Mouse (Mus musculus) intestine, postnatal 0 days (tissue): ENCODE measurements around the gene Fubp3. TPM values are rescaled to one million over a fixed set of nuclear protein-coding genes. Genes with fewer than 3 reads are reported as not detected.

Source experiments
- ATAC-seq: fragments of 200-750 bp; cut with Nextera tagmentation; 2 replicates; pipeline ENCODE4 v1.8.0; 2017; ENCODE audit warnings: mild to moderate bottlenecking, moderate TSS enrichment, moderate library complexity
- H3K27ac ChIP-seq: fragments of 300-500 bp; sonication (generic); 2 replicates; pipeline ENCODE4 v1.5.1; 2014; ENCODE audit warnings: mild to moderate bottlenecking, low read depth, low read length, moderate library complexity
- H3K27me3 ChIP-seq: fragments of 300-500 bp; sonication (generic); replicated peaks from 2 replicates; pipeline ENCODE4 v1.6.1; 2014; ENCODE audit warnings: low read length, mixed read lengths; ENCODE audit not compliant: control insufficient read depth, insufficient read depth
- H3K36me3 ChIP-seq: fragments of 300-500 bp; sonication (generic); 2 replicates; pipeline ENCODE4 v1.6.1; 2014; ENCODE audit warnings: mild to moderate bottlenecking, moderate library complexity; ENCODE audit not compliant: control insufficient read depth, insufficient read depth
- H3K4me1 ChIP-seq: fragments of 300-500 bp; sonication (generic); replicated peaks from 2 replicates; pipeline ENCODE4 v1.6.1; 2014; ENCODE audit warnings: antibody characterized with exemption, low read length, mixed read lengths; ENCODE audit not compliant: control insufficient read depth, insufficient read depth
- H3K4me2 ChIP-seq: fragments of 300-500 bp; sonication (generic); replicated peaks from 2 replicates; pipeline ENCODE4 v1.6.1; 2014; ENCODE audit warnings: low read depth, mild to moderate bottlenecking, moderate library complexity
- H3K4me3 ChIP-seq: fragments of 300-500 bp; sonication (generic); 2 replicates; pipeline ENCODE4 v1.5.1; 2014; ENCODE audit warnings: low read depth, low read length
- H3K9ac ChIP-seq: fragments of 300-500 bp; sonication (generic); 2 replicates; pipeline ENCODE4 v1.6.1; 2014; ENCODE audit warnings: mild to moderate bottlenecking, low read depth, low read length
- H3K9me3 ChIP-seq: fragments of 300-500 bp; sonication (generic); 2 replicates; pipeline ENCODE4 v1.6.1; 2016; ENCODE audit warnings: mixed run types; ENCODE audit not compliant: control insufficient read depth
- CTCF ChIP-seq: sonication (generic); IDR thresholded peaks from 2 replicates; pipeline ENCODE4 v1.5.1; 2016; ENCODE audit warnings: low read depth, mild to moderate bottlenecking, control low read depth, antibody characterized with exemption, moderate library complexity
- WGBS: fragments of 180-500 bp; shearing (Covaris S2); extraction: QIAGEN DNeasy Blood & Tissue Kit; methylation state at CpG from one replicate; pipeline ENCODE4 v1.1.7; 2014; 5-methylcytosine and 5-hydroxymethylcytosine counted together
- polyA plus RNA-seq: library from polyadenylated mRNA; unstranded; fragments of >200 nt; fragmentation: Nextera tagmentation; extraction: Ambion mirVana; gene quantifications from 2 replicates; pipeline ENCODE4 v1.2.1, GENCODE M21; 2015

Gene Fubp3
- polyA plus RNA-seq, 1 experiment from 2014 or later: 40.8 TPM

DNA sequence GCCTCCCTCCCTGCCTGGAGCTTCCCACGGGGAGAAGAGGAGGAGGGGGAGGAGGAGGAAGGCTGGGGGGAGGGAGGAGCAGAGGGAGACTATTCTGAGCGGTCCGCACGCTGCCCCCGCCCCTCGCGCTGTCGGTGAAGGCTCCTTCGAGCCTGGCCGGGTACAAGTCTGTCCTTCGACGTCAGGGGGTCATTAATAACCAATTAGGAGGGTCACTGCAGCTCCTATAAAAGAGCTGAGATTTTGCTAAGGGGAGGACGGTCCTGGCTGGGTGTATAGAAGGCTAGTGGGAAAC is 67.0 kb downstream of the Fubp3 start:
- Histone ChIP-seq H3K9me3 (no peaks in the 10 kb centered on the region), H3K27ac (no peak overlapping the region), H3K4me3 (0 out of 2 replicates have a peak overlapping the region, but pooled peaks have one; percentile 12), H3K4me2 (no peak overlapping the region), H3K36me3 (no peaks in the 10 kb centered on the region), H3K9ac (no peak overlapping the region), H3K4me1 (no peaks in the 10 kb centered on the region), H3K27me3 (peaks cover 100% of the 10 kb centered on the region)
- no peak for TF ChIP-seq CTCF
- 2% methylated on average over 13 of the region's 13 CpGs for WGBS
- ATAC-seq: no peak

DNA sequence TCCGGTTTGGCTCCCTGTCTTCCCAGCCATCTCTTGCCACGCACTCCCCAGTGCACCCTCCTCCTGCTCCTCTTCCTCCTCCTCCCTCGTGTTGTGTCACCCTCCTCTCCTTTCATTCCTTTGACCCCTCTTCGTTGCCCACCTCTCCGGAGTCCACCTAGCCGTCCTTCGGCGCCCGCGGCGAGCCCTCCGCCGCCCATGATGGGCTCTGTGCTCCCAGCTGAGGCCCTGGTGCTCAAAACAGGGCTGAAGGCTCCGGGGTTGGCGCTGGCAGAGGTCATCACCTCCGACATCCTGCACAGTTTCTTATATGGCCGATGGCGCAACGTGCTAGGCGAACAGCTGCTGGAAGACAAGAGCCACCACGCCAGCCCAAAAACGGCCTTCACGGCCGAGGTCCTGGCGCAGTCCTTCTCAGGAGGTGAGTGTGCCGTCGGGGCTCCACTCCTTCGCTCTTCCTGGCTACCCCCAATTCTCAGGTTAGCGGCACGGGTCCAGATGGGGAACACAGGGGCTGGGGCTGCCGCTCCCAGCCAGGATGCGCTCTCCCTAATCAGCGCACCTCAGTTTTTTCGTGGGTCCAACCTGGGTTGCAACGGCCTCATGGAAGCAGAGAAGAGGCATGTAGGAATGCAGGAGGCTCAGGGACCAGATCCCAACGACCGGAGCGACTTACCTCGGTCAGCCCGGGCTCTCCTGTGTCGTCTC is 67.6 kb downstream of the Fubp3 start, which contains the start of gene Prdm12:
Gene Prdm12 (plus strand): TSS at position 137 of the 708 bp plus-strand sequence.
- no peak for TF ChIP-seq CTCF
- Histone ChIP-seq H3K9me3 (no peaks in the 10 kb centered on the region), H3K27me3 (peaks cover 99% of the 10 kb centered on the region), H3K9ac (no peak within 1 kb of the TSS), H3K4me1 (no peaks in the 10 kb centered on the region), H3K36me3 (no peaks in the 10 kb centered on the region), H3K4me3 (peak within 1 kb of the TSS; percentile 12; the same call in 1 of the 2 replicates), H3K4me2 (no peak within 1 kb of the TSS), H3K27ac (no peak within 1 kb of the TSS)
- ATAC-seq: no peak
- 2% methylated on average over 41 of the region's 41 CpGs for WGBS

DNA sequence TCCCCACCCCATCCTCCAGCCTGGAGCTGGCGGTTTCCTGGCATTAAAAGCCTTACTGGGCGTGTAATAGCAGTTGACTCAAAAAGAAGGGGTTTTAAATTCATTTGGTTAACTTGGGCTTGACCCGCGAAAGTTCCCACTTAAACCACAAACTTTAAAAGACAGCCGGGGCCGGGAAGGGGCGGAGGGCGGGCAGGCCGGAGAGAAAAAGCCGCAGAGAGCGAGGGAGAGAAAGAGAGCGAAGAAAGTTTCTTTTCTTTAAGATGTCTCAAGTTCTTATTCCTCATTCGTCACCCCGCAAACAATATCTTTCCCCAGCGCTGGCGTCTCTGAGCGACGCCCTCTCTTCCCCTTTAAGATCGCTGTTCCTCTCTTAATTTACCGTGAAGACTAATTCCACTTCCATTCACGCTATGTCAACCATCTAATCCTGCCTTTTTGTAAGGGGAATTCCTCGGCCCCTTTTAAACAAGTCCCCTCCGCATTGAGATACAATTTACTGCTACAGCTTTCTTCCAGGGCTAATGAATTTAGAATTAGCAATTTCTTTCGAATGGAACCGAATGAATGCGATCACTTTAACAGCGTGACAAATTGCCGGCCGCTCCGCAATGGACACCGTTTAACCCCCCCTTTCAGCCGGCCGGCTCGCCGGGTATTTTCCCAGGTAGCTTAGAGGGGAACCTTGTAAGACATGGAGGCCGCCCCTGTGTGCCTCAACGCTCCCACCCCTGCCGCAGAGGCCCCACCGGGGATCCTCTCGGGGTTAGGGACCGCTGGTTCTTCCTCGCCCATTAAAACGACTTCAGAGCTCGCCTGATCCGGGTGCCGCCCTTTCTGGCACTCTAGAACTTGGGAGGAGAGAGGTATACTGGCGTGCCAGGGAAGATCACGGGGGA is 68.4 kb downstream of the Fubp3 start:
- H3K4me1 ChIP-seq: no peaks in the 10 kb centered on the region
- H3K27ac ChIP-seq: no peak overlapping the region
- H3K36me3 ChIP-seq: no peaks in the 10 kb centered on the region
- peaks cover 94% of the 10 kb centered on the region for H3K27me3 ChIP-seq
- no peak for TF ChIP-seq CTCF
- 2% methylated on average over 48 of the region's 48 CpGs for WGBS
- H3K9ac ChIP-seq: no peak overlapping the region
- H3K4me2 ChIP-seq: no peak overlapping the region
- ATAC-seq: no peak
- H3K4me3 ChIP-seq: peak overlapping the region; percentile 11; the same call in 1 of the 2 replicates
- H3K9me3 ChIP-seq: no peaks in the 10 kb centered on the region

GRCm38 (mm10) chr2:31641508-31641830 is 69.0 kb downstream of the Fubp3 start:
- Histone ChIP-seq H3K36me3 (no peaks in the 10 kb centered on the region), H3K27me3 (peaks cover 94% of the 10 kb centered on the region), H3K9me3 (no peaks in the 10 kb centered on the region), H3K9ac (no peak overlapping the region), H3K4me2 (no peak overlapping the region), H3K4me3 (no peak overlapping the region), H3K4me1 (no peaks in the 10 kb centered on the region), H3K27ac (no peak overlapping the region)
- no peak for ATAC-seq
- no peak for TF ChIP-seq CTCF
- 2% methylated on average over 11 of the region's 11 CpGs for WGBS

GRCm38 (mm10) chr2:31641929-31642328 is 69.5 kb downstream of the Fubp3 start:
- Histone ChIP-seq H3K9ac (no peak overlapping the region), H3K27ac (no peak overlapping the region), H3K9me3 (no peaks in the 10 kb centered on the region), H3K36me3 (no peaks in the 10 kb centered on the region), H3K27me3 (peaks cover 94% of the 10 kb centered on the region), H3K4me1 (no peaks in the 10 kb centered on the region), H3K4me2 (no peak overlapping the region), H3K4me3 (no peak overlapping the region)
- TF ChIP-seq CTCF: no peak
- WGBS: 4% methylated on average over 18 of the region's 18 CpGs
- no peak for ATAC-seq

DNA sequence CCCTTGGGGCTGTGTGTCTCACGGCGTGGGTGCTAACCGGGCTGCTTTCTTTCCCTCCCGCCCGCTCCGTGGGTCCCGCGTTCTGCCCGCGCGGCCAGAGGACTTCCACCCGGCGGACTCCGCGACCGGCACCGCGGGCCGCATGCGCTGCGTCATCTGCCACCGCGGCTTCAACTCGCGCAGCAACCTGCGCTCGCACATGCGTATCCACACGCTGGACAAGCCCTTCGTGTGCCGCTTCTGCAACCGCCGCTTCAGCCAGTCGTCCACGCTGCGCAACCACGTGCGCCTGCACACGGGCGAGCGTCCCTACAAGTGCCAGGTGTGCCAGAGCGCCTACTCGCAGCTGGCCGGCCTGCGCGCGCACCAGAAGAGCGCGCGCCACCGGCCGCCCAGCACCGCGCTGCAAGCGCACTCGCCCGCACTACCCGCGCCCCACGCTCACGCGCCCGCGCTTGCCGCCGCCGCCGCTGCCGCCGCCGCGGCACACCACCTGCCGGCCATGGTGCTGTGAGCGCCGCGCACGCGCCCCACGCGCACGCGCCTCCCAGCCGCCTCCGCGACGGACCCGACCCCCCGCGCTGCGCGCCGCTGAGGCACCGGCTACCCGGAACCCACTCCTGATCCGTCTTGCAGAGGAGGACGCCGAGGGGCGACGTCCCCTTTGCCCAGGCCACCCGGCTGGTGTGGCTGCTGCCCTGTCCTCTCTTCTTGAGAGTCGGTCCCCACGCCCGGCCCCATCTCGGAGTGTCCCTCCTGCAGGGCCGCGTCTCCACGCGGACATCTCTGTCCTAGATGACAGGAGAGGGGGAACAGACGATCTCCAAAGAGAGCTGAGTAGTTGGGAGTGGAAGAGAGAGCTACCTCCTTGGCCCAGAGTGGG is 81.8 kb downstream of the Fubp3 start:
- Histone ChIP-seq H3K9me3 (no peaks in the 10 kb centered on the region), H3K36me3 (no peaks in the 10 kb centered on the region), H3K4me3 (peak overlapping the region; percentile 50), H3K27me3 (peaks cover 58% of the 10 kb centered on the region), H3K27ac (no peak overlapping the region), H3K9ac (peak overlapping the region; percentile 5; the same call in 1 of the 2 replicates), H3K4me2 (peak overlapping the region; percentile 93), H3K4me1 (no peaks in the 10 kb centered on the region)
- TF ChIP-seq CTCF: no peak
- WGBS: under 1% methylated on average over 101 of the region's 109 CpGs
- ATAC-seq: peak; percentile 52; the same call in 1 of the 2 replicates
